Mouse (Mus musculus) spleen, adult 2 months (tissue): Measurements from ENCODE around the gene Phactr1. TPM values are rescaled to one million over a fixed set of nuclear protein-coding genes. Genes with fewer than 3 reads are reported as not detected.

ENCODE experiments used
- DNase-seq, 2 experiments: peaks; one replicate each; pipeline versions ENCODE4 v3.0.0 to v3.0.0-alpha.2; 2012 to 2021; ENCODE audit warnings: low spot score in 2 of 2, low read depth in 1 of 2
- H3K27ac ChIP-seq: fragments of 200-500 bp; 2 replicates; pipeline ENCODE4 v1.5.1; 2012; ENCODE audit warnings: low read length, inconsistent platforms; ENCODE audit not compliant: insufficient read depth
- H3K27me3 ChIP-seq: fragments of 200-500 bp; 2 replicates; pipeline ENCODE4 v1.6.1; 2012; ENCODE audit warnings: mild to moderate bottlenecking, moderate library complexity, low read length, inconsistent platforms; ENCODE audit not compliant: control insufficient read depth, insufficient read depth
- H3K36me3 ChIP-seq: fragments of 200-500 bp; 2 replicates; pipeline ENCODE4 v1.6.1; 2012; ENCODE audit warnings: mild to moderate bottlenecking, low read length, inconsistent platforms; ENCODE audit not compliant: control insufficient read depth, insufficient read depth
- H3K4me1 ChIP-seq: fragments of 200-500 bp; 2 replicates; pipeline ENCODE4 v1.6.1; 2011; ENCODE audit warnings: inconsistent platforms; ENCODE audit not compliant: control insufficient read depth, insufficient read depth, insufficient read length
- H3K4me3 ChIP-seq: fragments of 200-500 bp; 2 replicates; pipeline ENCODE4 v1.5.1; 2011; ENCODE audit warnings: mild to moderate bottlenecking, inconsistent platforms; ENCODE audit not compliant: insufficient read depth, insufficient read length; ENCODE audit errors: extremely low read depth
- CTCF ChIP-seq: fragments of 200-500 bp; IDR thresholded peaks from 2 replicates; pipeline ENCODE4 v1.5.1; 2011; ENCODE audit warnings: mild to moderate bottlenecking, inconsistent platforms; ENCODE audit not compliant: insufficient read depth, insufficient read length, insufficient replicate concordance; ENCODE audit errors: extremely low read depth
- POLR2A ChIP-seq: fragments of 200-500 bp; IDR thresholded peaks from 2 replicates; pipeline ENCODE4 v1.6.1; 2011; ENCODE audit warnings: low read depth, low read length, inconsistent platforms
- WGBS: fragments of 180-500 bp; shearing (Covaris S2); methylation state at CpG from one replicate; pipeline ENCODE4 v1.1.7; 2018; 5-methylcytosine and 5-hydroxymethylcytosine counted together
- polyA plus RNA-seq: library from polyadenylated mRNA; depleted of rRNA; stranded (reverse); fragments of >200 nt; gene quantifications from 2 replicates; pipeline ENCODE4 v1.2.3, GENCODE M21; 2012

The Phactr1 gene
- polyA plus RNA-seq, 1 experiment = 0.33 TPM

DNA sequence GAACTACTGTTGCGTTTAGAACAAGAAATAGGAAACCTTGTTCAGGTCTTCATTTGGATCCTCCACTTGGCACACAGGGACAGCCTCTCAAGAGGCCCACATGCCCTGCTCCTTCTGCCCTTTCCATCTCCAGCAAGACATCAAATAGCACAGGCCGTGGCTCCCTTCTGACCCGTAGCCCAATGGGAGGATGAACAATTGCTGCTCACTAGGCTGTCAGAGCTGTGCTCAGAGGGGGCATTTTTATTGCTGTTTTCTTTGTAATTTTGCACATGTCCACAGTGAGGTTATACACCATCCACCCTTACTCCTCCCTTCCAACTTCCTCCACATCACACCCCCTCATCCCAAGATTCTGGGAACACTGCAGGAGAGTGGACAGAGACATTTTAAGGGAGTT, 269.6 kb downstream of the Phactr1 start:
- 90% methylated on average over 3 of the region's 3 CpGs for WGBS
- H3K36me3 ChIP-seq = no peaks in the 10 kb centered on the region
- no peak overlapping the region for H3K27ac ChIP-seq
- no peaks in the 10 kb centered on the region for H3K27me3 ChIP-seq
- TF ChIP-seq POLR2A (no peak), CTCF (no peak)
- no peaks in the 10 kb centered on the region for H3K4me1 ChIP-seq
- H3K4me3 ChIP-seq = no peak overlapping the region
- DNase-seq = no peak

DNA sequence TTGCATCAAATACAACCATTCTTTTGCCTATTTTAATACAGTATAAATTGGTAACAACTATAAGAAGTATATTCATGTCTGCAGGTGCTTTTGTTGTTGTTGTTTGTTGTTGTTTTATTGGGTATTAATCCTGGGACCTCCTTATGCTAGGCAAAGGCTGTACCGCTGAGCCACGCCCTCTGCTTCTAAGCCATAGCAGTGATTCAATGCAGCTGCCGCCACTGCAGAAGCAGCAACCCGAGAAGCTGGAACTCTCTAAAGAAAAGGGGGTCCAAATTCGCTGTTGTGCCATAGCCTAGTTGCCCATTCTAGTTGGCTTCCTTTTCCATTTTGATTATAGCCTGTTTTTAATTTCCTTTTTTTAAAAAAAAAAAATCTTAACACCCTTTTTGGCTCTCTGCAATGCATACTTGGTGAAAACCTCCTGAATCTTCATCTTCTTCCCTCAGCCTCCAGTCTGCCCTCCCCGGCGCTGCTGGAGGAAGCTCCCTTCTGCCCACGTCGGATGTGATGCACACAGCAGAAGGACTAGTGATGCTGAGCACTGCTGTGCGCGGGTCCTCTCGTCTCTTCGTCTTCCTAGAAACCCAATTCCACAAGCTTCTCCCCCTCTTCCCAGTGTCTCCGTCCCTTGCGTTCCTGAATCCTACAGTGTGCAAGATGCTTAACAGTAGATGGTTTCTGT, 271.8 kb downstream of the Phactr1 start:
- Histone ChIP-seq H3K27me3 (no peaks in the 10 kb centered on the region), H3K36me3 (no peaks in the 10 kb centered on the region), H3K27ac (no peak overlapping the region), H3K4me1 (no peaks in the 10 kb centered on the region), H3K4me3 (no peak overlapping the region)
- DNase-seq = no peak
- TF ChIP-seq POLR2A (no peak), CTCF (no peak)
- WGBS = 79% methylated on average over 15 of the region's 15 CpGs

DNA sequence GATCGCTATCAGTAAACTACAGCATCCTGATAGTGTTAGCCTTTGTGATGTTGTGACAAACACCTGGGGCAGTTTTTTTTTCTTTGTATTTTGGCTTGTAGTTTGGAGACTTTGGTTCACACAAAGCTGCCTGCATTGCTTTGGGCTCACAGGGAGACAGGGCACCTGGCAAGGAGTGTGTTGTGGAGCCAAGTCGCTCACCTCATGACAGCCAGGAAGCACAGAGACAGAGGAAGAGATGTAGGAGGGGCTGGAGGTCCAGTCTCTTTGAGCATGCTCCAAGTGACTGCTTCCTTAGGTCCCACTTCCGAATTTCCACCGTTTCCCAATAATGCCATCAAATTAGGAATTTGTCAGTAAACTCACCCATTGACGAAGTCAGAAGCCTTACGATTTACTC, 272.6 kb downstream of the Phactr1 start:
- no peak for TF ChIP-seq POLR2A
- no peak for TF ChIP-seq CTCF
- WGBS = 91% methylated on average over 6 of the region's 6 CpGs
- H3K4me1 ChIP-seq = no peaks in the 10 kb centered on the region
- H3K4me3 ChIP-seq = no peak overlapping the region
- no peaks in the 10 kb centered on the region for H3K36me3 ChIP-seq
- H3K27ac ChIP-seq = no peak overlapping the region
- H3K27me3 ChIP-seq = no peaks in the 10 kb centered on the region
- DNase-seq = no peak

DNA sequence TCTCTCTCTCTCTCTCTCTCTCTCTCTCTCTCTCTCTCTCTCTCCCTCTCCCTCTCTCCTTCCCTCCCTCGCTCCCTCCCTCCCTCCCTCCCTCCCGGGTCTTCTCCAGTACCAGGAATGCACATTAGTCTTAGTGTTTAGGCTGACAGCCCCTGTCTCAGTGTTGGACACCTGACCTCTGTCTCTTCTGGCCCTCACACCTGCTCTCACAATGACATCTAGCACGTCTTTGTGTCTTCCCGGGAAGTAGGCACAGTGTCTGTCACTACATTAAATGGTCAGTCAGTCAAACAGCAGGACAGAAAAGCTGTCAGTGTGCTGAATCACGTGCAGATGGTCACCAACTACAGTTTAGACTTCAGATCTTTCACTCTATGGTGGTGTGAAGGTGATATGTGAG, 273.7 kb downstream of the Phactr1 start:
- 72% methylated on average over 5 of the region's 5 CpGs for WGBS
- Histone ChIP-seq H3K4me1 (no peaks in the 10 kb centered on the region), H3K36me3 (no peaks in the 10 kb centered on the region), H3K4me3 (no peak overlapping the region), H3K27me3 (no peaks in the 10 kb centered on the region), H3K27ac (no peak overlapping the region)
- TF ChIP-seq CTCF = no peak
- no peak for TF ChIP-seq POLR2A
- no peak for DNase-seq

DNA sequence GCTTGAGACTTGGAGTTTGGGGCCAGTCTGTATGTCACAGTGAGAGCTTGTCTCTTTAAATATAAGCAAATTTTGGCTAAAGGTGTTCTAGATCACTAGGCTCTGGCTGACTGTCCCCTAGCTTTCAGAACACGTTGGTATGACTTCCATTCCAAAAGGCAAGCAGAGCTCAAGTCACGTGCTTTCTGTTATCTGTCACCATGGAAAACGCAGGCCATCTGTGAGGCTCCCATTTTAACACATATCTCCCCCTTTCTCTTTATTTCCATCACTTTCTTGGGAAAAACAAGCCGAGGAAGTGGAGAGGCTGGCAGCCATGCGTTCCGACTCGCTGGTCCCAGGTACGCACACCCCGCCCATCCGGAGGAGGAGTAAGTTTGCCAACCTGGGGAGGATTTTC, 275.9 kb downstream of the Phactr1 start:
- TF ChIP-seq CTCF (no peak), POLR2A (no peak)
- H3K4me3 ChIP-seq = no peak overlapping the region
- H3K36me3 ChIP-seq = no peaks in the 10 kb centered on the region
- 91% methylated on average over 10 of the region's 10 CpGs for whole genome bisulfite sequencing
- H3K27ac ChIP-seq = no peak overlapping the region
- no peaks in the 10 kb centered on the region for H3K27me3 ChIP-seq
- DNase-seq = no peak
- no peaks in the 10 kb centered on the region for H3K4me1 ChIP-seq

DNA sequence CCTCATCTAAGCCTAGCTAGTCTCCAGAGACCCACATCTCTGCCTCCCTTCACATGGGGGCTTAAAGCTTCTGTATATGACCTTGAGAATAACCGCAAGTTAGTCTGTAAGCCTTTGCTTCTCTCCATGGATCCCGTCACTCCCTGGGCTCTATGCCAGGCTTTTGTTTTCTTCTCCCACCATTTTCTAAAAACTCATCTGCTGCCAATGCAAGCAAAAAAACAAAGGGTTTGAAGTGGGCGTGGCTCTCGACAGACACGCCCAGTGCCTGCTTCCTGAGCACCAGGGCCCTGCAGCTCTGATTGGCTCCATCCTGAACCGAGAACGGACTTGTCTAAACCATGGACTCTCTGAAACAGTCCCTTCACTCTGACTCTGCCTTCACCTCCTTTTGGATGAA, 277.4 kb downstream of the Phactr1 start:
- Histone ChIP-seq H3K4me3 (no peak overlapping the region), H3K4me1 (no peaks in the 10 kb centered on the region), H3K27me3 (no peaks in the 10 kb centered on the region), H3K36me3 (no peaks in the 10 kb centered on the region), H3K27ac (no peak overlapping the region)
- DNase-seq = no peak
- TF ChIP-seq POLR2A (no peak), CTCF (no peak)
- WGBS = 87% methylated on average over 7 of the region's 7 CpGs

DNA sequence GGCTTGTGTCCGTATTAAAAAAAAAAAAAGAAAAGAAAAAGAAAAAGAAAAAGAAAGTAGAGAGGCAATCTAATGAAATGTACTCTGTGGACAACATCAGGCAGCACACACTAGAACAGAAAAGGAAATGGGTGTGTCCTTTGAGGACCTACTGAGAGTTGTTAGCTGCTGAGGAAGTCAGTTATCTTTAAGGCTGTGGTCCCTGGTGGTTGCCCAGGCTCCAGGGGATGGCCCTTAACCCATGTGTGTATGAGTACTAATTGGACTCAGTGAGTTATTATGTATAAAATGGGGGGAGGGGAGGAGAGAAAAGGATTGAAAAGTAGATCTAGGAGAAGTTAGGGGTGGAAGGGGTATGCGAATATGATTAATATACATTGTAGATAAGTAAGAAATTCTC, 278.4 kb downstream of the Phactr1 start:
- no peak for TF ChIP-seq POLR2A
- no peak for TF ChIP-seq CTCF
- WGBS = 91% methylated on average over 2 of the region's 2 CpGs
- Histone ChIP-seq H3K4me3 (no peak overlapping the region), H3K27ac (no peak overlapping the region), H3K4me1 (no peaks in the 10 kb centered on the region), H3K36me3 (no peaks in the 10 kb centered on the region), H3K27me3 (no peaks in the 10 kb centered on the region)
- DNase-seq = no peak

DNA sequence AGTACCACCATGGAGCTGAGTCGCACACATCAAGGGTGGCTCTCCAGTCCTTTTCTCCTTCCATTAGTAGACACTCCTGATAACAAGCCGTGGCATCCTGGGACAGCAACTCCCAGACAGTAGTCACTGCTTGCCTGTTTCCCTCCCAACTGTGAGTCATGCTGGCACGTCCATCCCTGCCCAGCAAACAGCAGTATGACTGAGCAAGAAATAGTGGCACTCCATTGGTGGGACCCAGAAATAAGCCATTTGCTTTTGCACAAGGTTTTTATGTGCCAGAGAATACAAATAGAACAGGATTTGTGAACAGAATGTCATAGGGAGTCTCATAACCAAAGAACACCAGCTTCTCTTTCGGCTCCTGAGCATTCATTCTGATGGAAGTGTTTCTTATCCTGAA, 281.1 kb downstream of the Phactr1 start:
- H3K27ac ChIP-seq = no peak overlapping the region
- H3K4me1 ChIP-seq = no peaks in the 10 kb centered on the region
- no peaks in the 10 kb centered on the region for H3K36me3 ChIP-seq
- H3K27me3 ChIP-seq = no peaks in the 10 kb centered on the region
- no peak for DNase-seq
- no peak for TF ChIP-seq CTCF
- TF ChIP-seq POLR2A = no peak
- WGBS = 87% methylated on average over 4 of the region's 4 CpGs
- no peak overlapping the region for H3K4me3 ChIP-seq
